ENCODE assay signal across 11 mouse cellular contexts in genomic region chr15:79823588-79824280, GRCm38 (mm10). TPM values are rescaled to one million over a fixed set of nuclear protein-coding genes. Genes with fewer than 3 reads are reported as not detected.
DNase-seq lines count a peak whose midpoint lies in the region; ATAC-seq and TF ChIP-seq lines count a peak whose summit lies in the region.
"Had no signal": no experiment of that assay in that cellular context is flagged by ENCODE, and none has a peak within 500 bp of the region (broad histone marks: within the 10 kb centered on the region; RNA-seq: fewer than 3 reads in every experiment).

No protein-coding gene starts in this region.

- H3K9me3 ChIP-seq in kidney, postnatal 0 days (replicated peaks; ENCODE audit: low read length), result no peaks in the 10 kb centered on the region
- H3K9me3 ChIP-seq: neural tube, embryonic 12.5 days had no signal

- no peak overlapping the region for H3K4me2 ChIP-seq in kidney, postnatal 0 days (ENCODE audit: low read length)
- H3K4me2 ChIP-seq: neural tube, embryonic 12.5 days had no signal

- H3K9ac ChIP-seq in kidney, postnatal 0 days (ENCODE audit: low read depth, low read length), result no peak overlapping the region
- H3K9ac ChIP-seq: neural tube, embryonic 12.5 days had no signal

- no peaks in the 10 kb centered on the region for H3K27me3 ChIP-seq in kidney, postnatal 0 days (ENCODE audit: insufficient read depth, low read length)
- H3K27me3 ChIP-seq: neural tube, embryonic 12.5 days had no signal

- DNase-seq in cerebellum, adult 8-10 months, result peak; percentile 26
- no peak for DNase-seq in cerebellum, postnatal 4 days (ENCODE audit: low spot score in 2 of 2)
- DNase-seq in urinary bladder, postnatal 14 days (ENCODE audit: low spot score), result peak; percentile 76
- no peak for DNase-seq in urinary bladder, adult 2 months (ENCODE audit: low spot score)
- peak; percentile 58 for DNase-seq in kidney, postnatal 0 days (ENCODE audit: low spot score)
- peak; percentile 90 for DNase-seq in testis, postnatal 10 days (ENCODE audit: low spot score)
- DNase-seq in retina, embryonic 14.5 days (ENCODE audit: low spot score), result no peak

- ATAC-seq in kidney, postnatal 0 days (replicated peaks; ENCODE audit: low FRiP score, low read depth), result no peak
- no peak for ATAC-seq in granulocyte monocyte progenitor cell, adult 5-6 weeks (replicated peaks; ENCODE audit: poor library complexity, severe bottlenecking)

- peaks cover 32% of the 10 kb centered on the region for H3K36me3 ChIP-seq in kidney, postnatal 0 days (ENCODE audit: insufficient read depth, low read length)

- no peak overlapping the region for H3K27ac ChIP-seq in kidney, postnatal 0 days
- H3K27ac ChIP-seq: neural tube, embryonic 12.5 days had no signal

- H3K4me3 ChIP-seq in kidney, postnatal 0 days (replicated peaks; ENCODE audit: low read depth, low read length), result no peak overlapping the region
- H3K4me3 ChIP-seq: neural tube, embryonic 12.5 days had no signal

- TF ChIP-seq CTCF in kidney, postnatal 0 days (IDR thresholded peaks at IDR 0.05; ENCODE audit: low read depth), result peak; percentile 13; the same call in 1 of the 2 replicates

- WGBS in kidney, postnatal 0 days, result 62% methylated on average over 19 of the region's 19 CpGs

- 0 out of 2 replicates have a peak, but pooled peaks cover 4% of the 10 kb centered on the region for H3K4me1 ChIP-seq in kidney, postnatal 0 days (replicated peaks; ENCODE audit: insufficient read depth, low read length)

RNA-seq across cellular contexts. Expression of gene Npcd, which starts 10.3 kb away (rescaled TPM):
- polyA plus RNA-seq in urinary bladder, adult 2 months (2012; rRNA removed), result 0.47 and 0.87 TPM in 2 replicates
- 0.28 TPM in 1 of 2 replicates, not detected in the other for polyA plus RNA-seq in kidney, postnatal 0 days (2015; fragmentation: Nextera tagmentation; extraction: Ambion mirVana)
- not detected in 2 replicates for total RNA-seq in granulocyte monocyte progenitor cell, adult 5-6 weeks (2014; fragmentation: Nextera tagmentation)
- not detected in 2 replicates for total RNA-seq in granulocyte monocyte progenitor cell, adult 5-6 weeks (2017)
- total RNA-seq: common myeloid progenitor, adult 5-6 weeks had no signal
- polyA plus RNA-seq: large intestine, adult 2 months had no signal

RNA-seq across cellular contexts. Expression of gene Cbx6, which starts 10.8 kb away (rescaled TPM):
- 86.2 and 94.3 TPM in 2 replicates for polyA plus RNA-seq in urinary bladder, adult 2 months (2012; rRNA removed)
- 39.0 and 46.6 TPM in 2 replicates for polyA plus RNA-seq in kidney, postnatal 0 days (2015; fragmentation: Nextera tagmentation; extraction: Ambion mirVana)
- total RNA-seq in granulocyte monocyte progenitor cell, adult 5-6 weeks (2014; fragmentation: Nextera tagmentation), result 10.6 and 13.5 TPM in 2 replicates
- 10.8 and 11.6 TPM in 2 replicates for total RNA-seq in granulocyte monocyte progenitor cell, adult 5-6 weeks (2017)

RNA-seq across cellular contexts. Expression of gene Nptxr, which starts 19.2 kb away (rescaled TPM):
- 1.9 and 4.4 TPM in 2 replicates for polyA plus RNA-seq in urinary bladder, adult 2 months (2012; rRNA removed)
- 1.1 and 1.4 TPM in 2 replicates for polyA plus RNA-seq in kidney, postnatal 0 days (2015; fragmentation: Nextera tagmentation; extraction: Ambion mirVana)
- total RNA-seq in granulocyte monocyte progenitor cell, adult 5-6 weeks (2014; fragmentation: Nextera tagmentation), result 0.52 and 0.85 TPM in 2 replicates
- total RNA-seq in granulocyte monocyte progenitor cell, adult 5-6 weeks (2017), result 0.04 and 0.31 TPM in 2 replicates

RNA-seq across cellular contexts. Expression of gene Dnal4, which starts 46.1 kb away (rescaled TPM):
- 40.5 and 45.8 TPM in 2 replicates for polyA plus RNA-seq in urinary bladder, adult 2 months (2012; rRNA removed)
- polyA plus RNA-seq in kidney, postnatal 0 days (2015; fragmentation: Nextera tagmentation; extraction: Ambion mirVana), result 59.3 and 61.8 TPM in 2 replicates
- total RNA-seq in granulocyte monocyte progenitor cell, adult 5-6 weeks (2014; fragmentation: Nextera tagmentation), result 9.5 and 27.7 TPM in 2 replicates
- 11.6 and 13.5 TPM in 2 replicates for total RNA-seq in granulocyte monocyte progenitor cell, adult 5-6 weeks (2017)

Comparison
In these comparisons a context has a peak if more than half of its experiments do, and no peak if none do; other contexts are left out.
1. DNase-seq: peak in cerebellum, adult 8-10 months (single experiment), urinary bladder, postnatal 14 days (single experiment), kidney, postnatal 0 days (single experiment) and testis, postnatal 10 days (single experiment); none in cerebellum, postnatal 4 days (0 of 2), urinary bladder, adult 2 months (single experiment) and retina, embryonic 14.5 days (single experiment).